Mouse (Mus musculus) ovary, postnatal 36 days (tissue): ENCODE results near the gene Alox5.

Experiments
- DNase-seq: peaks from one replicate; pipeline ENCODE4 v3.0.0; 2022; ENCODE audit warnings: low spot score, mixed read lengths

Gene Alox5

GRCm38 (mm10) chr6:116417518-116418315 lies 43.3 kb downstream of the Alox5 start:
- no peak for DNase-seq

DNA sequence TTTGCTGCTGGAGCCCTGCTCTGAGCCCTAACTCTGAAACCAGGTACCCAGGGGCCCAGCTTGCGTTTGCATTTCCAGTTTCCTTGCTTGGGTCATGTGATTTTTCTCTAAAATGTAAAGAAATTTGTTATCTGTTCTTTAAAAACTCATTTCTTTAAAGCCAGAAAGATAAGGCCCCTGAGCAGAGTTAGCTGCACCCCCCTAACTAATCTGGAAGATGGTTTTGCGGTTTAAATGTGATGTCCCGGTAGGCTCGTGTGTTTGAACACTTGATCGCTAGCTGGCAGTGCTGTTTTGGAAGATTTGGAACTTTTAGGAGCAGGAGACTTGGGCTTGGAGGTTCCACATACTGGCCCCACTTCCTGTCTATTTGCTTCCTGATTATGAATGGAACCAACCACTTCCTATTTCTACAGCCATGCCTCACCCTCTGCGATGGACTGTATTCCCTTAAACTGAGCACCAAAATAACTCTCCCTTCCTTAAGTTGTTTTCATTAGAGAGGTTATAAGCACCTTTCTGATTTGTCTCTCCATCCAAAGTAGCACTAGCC lies 44.9 kb downstream of the Alox5 start:
- no peak for DNase-seq

GRCm38 (mm10) chr6:116415126-116415676 lies 45.8 kb downstream of the Alox5 start:
- no peak for DNase-seq

GRCm38 (mm10) chr6:116412546-116413325 lies 48.2 kb downstream of the Alox5 start:
- DNase-seq: no peak

GRCm38 (mm10) chr6:116411716-116412115 lies 49.3 kb downstream of the Alox5 start:
- no peak for DNase-seq

DNA sequence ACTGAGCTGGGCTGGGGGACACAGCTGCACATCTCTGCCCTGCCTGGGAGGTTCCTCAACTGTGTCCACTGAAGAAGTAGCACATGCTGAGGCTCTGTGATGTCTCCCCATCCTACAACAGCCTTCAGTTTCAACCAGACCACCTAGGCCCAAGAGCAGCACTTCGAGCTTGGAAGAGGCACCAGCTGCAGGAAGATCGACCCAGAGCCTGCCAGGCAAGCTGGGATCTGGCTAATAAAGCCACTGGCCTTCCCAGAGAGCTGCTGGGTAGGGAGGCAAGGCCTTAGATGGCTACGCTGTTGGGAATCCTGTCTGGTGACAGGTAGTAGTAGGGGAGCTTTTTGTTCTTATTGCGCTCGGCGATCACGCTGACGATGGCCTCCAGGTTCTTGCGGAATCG lies 50.5 kb downstream of the Alox5 start:
- no peak for DNase-seq

DNA sequence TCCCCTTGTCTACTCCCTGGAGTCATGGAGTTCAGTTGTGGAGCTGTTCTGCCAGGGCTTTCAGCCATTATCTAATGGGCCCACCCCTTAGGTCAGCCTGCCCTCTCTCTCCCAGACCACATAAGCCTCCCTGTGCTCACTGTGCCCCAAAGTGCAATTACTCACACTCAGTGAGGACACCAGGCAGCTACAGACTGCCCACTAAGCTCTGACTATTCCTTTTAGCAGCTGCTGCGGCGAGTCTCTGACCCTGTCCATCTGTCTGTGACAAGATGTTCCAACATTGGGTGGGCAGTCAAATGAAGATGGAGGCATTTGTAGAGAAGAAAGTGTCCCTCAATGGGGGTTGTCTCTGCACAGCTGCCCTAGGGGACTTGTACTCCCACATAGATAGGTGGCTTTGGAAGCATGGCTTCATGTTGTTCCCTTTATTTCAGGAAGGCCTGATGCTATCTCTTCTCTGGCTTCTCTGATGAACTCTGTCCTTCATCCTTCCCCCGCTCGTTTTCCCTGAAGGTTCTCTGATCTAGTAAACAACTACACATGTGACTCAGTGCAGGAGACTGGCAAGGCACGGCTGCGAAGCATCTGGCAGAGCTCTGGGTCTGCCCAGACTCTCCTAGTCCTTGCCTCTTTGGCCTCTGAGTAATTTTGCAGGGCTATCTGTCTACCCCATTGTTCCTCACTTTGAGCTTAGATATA lies 52.9 kb downstream of the Alox5 start:
- DNase-seq: peak; percentile 57

- no peak for DNase-seq
Measured at GRCm38 (mm10) chr6:116407216-116407615, 53.8 kb downstream of the Alox5 start.

- DNase-seq: no peak
Measured at GRCm38 (mm10) chr6:116406680-116407079, 54.3 kb downstream of the Alox5 start.

GRCm38 (mm10) chr6:116406152-116406551 lies 54.8 kb downstream of the Alox5 start:
- no peak for DNase-seq

DNA sequence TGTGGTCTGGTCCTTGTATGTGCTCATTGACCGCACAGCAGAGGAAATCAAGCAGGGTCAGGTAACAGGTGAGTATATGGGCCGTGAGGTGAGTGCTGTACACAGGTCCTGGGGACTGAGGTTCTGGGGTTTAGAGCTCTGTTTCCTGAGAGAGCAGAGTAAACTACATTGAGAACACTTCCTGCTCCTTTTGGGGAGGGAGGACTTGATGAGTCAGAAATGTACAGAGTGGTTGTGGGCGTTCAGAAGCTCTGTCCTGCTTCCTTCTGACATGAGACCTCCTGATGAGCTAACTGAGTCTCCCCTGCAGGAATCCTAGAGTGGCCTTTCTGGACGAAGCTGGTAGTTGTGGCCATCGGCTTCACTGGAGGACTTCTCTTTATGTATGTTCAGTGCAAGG lies 55.3 kb downstream of the Alox5 start:
- DNase-seq: no peak

- no peak for DNase-seq
Measured at GRCm38 (mm10) chr6:116405243-116405642, 55.7 kb downstream of the Alox5 start.

- no peak for DNase-seq
Measured at GRCm38 (mm10) chr6:116402426-116402825, 58.6 kb downstream of the Alox5 start.

GRCm38 (mm10) chr6:116401746-116402423 lies 59.1 kb downstream of the Alox5 start:
- no peak for DNase-seq

GRCm38 (mm10) chr6:116398136-116398535 lies 62.8 kb downstream of the Alox5 start:
- DNase-seq: no peak

- no peak for DNase-seq
Measured at GRCm38 (mm10) chr6:116397621-116398020, 63.4 kb downstream of the Alox5 start.

DNA sequence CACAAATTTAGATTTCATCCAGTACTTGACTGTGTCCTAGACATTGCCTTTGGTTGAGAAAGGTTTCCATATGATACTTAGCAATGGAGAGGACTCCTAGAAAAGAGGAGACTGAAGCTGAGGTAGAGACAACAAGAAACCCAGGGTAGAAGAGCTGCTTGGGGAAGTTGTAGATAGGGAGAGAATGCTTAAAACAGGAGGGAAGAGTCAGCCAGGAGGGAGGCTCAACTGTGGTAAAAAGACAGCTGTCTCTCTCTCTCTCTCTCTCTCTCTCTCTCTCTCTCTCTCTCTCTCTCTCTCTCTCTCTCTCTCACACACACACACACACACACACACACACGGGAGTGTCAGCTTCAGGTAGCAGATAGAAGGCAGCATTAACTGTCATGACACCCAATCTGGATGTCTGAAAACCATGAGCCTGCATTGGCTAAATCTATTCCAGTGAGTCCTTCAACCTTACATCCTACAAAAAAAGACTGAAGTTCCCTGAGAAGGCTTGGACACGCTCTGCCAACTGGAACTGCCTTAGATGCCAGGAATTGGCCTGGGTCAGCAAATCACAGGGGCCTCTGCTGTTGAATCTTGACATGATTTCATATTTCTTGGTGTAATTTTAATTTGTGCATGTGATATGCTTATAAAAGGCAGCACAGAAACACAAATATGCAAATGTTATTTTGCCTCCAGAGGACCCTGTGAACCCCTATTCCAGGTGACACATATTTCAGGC lies 65.9 kb downstream of the Alox5 start:
- no peak for DNase-seq

- DNase-seq: no peak
Measured at GRCm38 (mm10) chr6:116389481-116389880, 71.5 kb downstream of the Alox5 start.

- no peak for DNase-seq
Measured at GRCm38 (mm10) chr6:116388068-116388467, 72.9 kb downstream of the Alox5 start.

GRCm38 (mm10) chr6:116386506-116386905 lies 74.5 kb downstream of the Alox5 start:
- DNase-seq: no peak

DNA sequence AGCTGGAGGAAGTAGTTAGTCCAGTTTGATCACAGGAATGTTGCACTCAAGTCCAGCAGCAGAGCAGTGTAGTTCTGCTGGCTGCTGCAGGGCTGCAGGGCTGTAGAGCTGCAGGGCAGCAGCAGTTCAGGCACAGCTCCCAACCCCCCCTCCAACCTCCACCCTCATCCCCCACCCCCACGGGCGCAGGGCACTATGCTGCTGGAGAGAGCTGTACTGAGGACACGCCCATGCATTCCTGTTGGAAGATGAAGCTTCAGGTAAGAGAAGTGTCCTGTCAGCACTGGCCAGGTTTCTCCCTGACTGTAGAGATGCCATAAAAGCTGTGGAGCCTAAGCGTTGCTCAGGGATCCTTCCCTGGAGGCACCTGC lies 74.9 kb downstream of the Alox5 start:
- DNase-seq: no peak
